Mouse (Mus musculus): ENCODE measurements around the gene Man2a1. TPM values are rescaled to one million over a fixed set of nuclear protein-coding genes. Genes with fewer than 3 reads are reported as not detected.
A peak's percentile ranks its signal among the peaks of the same experiment; 100 is the strongest.

Man2a1 gene
- polyA plus RNA-seq, 1 experiment from 2014 or later, result 3.6 TPM

DNA sequence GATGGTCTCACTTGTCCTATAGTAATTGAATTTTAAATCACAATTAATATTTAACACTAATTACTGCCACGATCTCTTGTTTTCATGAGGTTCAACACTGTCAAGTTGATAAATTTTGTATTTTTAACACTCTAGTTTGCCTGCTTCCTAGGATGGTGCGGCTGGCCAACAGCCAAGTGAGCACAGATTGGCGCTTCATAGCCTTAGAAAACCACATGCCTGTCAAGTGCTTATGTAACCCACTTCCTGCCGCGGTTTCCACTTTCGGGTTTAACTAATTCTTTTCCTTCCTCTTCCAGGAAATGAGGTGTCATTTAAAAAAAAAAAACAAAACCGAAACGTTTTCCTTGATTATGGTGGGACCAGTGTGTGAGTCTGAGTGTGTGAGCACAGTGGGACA is 20.8 kb upstream of the Man2a1 start:
- Histone ChIP-seq H3K4me1 (replicated peaks) (peaks cover 6% of the 10 kb centered on the region), H3K9ac (no peak overlapping the region), H3K27me3 (peaks cover 26% of the 10 kb centered on the region), H3K27ac (no peak overlapping the region), H3K4me2 (no peak overlapping the region), H3K9me3 (replicated peaks) (no peaks in the 10 kb centered on the region), H3K4me3 (replicated peaks) (no peak overlapping the region), H3K36me3 (no peaks in the 10 kb centered on the region)
- no peak for ATAC-seq (ENCODE audit: low read depth)
- WGBS (ENCODE audit: insufficient replicate concordance), result 12% methylated on average over 8 of the region's 8 CpGs
- DNase-seq, result no peak

DNA sequence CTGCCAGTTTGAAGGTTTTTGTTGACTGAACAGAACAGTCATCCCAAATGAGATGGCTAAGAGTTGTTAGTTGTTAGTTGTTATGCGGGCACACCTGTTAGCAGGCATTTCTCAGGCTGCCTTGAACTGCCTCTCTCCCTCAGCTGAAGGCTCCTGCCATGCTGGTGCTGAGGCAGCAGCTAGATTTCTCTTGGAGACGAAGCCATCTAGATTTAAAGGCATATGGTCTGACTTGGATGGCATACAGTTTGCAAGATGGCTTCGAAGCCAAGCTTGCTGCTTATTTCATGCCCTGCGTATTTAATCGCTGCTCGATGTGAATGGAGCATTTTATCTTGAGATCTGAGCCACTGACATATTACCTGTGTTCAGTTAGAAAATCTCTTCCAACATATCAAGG is 19.4 kb upstream of the Man2a1 start:
- Histone ChIP-seq H3K9me3 (replicated peaks) (no peaks in the 10 kb centered on the region), H3K36me3 (no peaks in the 10 kb centered on the region), H3K27ac (no peak overlapping the region), H3K27me3 (peaks cover 26% of the 10 kb centered on the region), H3K4me1 (replicated peaks) (peaks cover 6% of the 10 kb centered on the region), H3K4me2 (no peak overlapping the region), H3K9ac (no peak overlapping the region), H3K4me3 (replicated peaks) (no peak overlapping the region)
- no peak for ATAC-seq (ENCODE audit: low read depth)
- DNase-seq, result no peak
- 73% methylated on average over 6 of the region's 6 CpGs for WGBS (ENCODE audit: insufficient replicate concordance)

DNA sequence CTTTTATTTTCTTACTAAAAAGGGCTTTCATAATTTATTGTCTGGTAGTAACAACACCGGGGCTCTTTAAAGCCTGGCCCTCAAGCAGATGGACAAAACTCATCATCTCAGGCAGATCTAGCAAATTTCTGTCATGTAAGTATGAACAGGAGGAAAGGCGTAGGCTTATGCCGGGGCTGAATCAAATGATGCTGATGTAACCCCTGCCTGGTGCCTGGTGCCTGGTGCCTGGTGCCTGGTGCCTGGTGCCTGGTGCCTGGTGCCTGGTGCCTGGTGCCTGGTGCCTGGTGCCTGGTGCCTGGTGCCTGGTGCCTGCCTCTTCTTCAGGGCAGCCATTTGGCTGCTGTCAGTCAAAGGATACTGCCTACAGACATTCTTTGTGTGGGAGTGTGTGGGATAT is 18.6 kb upstream of the Man2a1 start:
- WGBS (ENCODE audit: insufficient replicate concordance), result 80% methylated on average over 3 of the region's 3 CpGs
- Histone ChIP-seq H3K4me2 (no peak overlapping the region), H3K9me3 (replicated peaks) (no peaks in the 10 kb centered on the region), H3K36me3 (no peaks in the 10 kb centered on the region), H3K27ac (no peak overlapping the region), H3K9ac (no peak overlapping the region), H3K27me3 (peaks cover 26% of the 10 kb centered on the region), H3K4me3 (replicated peaks) (no peak overlapping the region), H3K4me1 (replicated peaks) (peaks cover 6% of the 10 kb centered on the region)
- ATAC-seq (ENCODE audit: low read depth), result no peak
- DNase-seq, result no peak

DNA sequence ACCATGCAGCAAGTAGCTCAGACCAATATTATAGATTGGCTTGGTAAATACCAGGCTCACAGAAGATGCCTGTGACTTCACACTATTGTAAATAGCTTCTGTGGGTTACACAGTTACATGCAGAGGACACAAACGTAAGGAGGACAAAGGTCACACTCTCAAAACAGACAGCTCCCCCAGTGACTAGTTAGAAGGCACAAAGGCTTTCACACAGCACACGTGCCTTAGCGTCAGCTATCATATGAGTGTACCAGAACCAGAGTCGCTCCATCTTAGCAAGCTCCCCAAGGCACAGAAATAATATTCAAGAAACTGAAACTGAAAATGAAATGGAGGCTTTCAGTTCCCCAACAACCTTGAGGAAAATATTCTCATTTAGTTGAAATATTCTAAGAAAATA is 10.1 kb upstream of the Man2a1 start:
- Histone ChIP-seq H3K9me3 (replicated peaks) (no peaks in the 10 kb centered on the region), H3K36me3 (no peaks in the 10 kb centered on the region), H3K27ac (no peak overlapping the region), H3K4me2 (no peak overlapping the region), H3K4me3 (replicated peaks) (no peak overlapping the region), H3K9ac (no peak overlapping the region), H3K27me3 (no peaks in the 10 kb centered on the region), H3K4me1 (replicated peaks) (peaks cover 4% of the 10 kb centered on the region; the same call in 1 of the 2 replicates)
- ATAC-seq (ENCODE audit: low read depth), result peak; percentile 23; the same call in 1 of the 2 replicates
- 56% methylated on average over 4 of the region's 4 CpGs for WGBS (ENCODE audit: insufficient replicate concordance)
- DNase-seq, result no peak

DNA sequence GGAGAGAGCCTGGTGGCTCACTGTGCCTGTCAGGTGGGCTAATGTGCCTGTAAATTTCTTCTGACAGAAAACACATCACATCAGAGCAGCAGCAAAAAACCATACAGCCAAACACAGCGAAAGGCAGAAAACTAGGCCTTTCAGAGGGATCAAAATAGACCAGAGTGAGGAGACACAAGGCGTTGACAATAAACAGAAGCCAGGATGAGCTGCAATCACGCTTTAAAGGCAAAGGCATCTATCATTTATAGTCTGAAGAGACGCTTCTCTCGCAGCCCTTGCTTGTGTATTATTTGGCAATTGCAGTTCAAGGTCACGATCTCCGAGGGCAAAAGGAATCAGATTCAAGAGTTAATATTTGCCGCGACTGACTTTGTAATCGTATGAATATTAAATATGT is 9.2 kb upstream of the Man2a1 start:
- Histone ChIP-seq H3K36me3 (no peaks in the 10 kb centered on the region), H3K27ac (no peak overlapping the region), H3K4me2 (no peak overlapping the region), H3K4me3 (replicated peaks) (no peak overlapping the region), H3K9me3 (replicated peaks) (no peaks in the 10 kb centered on the region), H3K27me3 (no peaks in the 10 kb centered on the region), H3K4me1 (replicated peaks) (peaks cover 4% of the 10 kb centered on the region; the same call in 1 of the 2 replicates), H3K9ac (no peak overlapping the region)
- DNase-seq (no peak), ATAC-seq (ENCODE audit: low read depth) (no peak)
- 77% methylated on average over 10 of the region's 10 CpGs for WGBS (ENCODE audit: insufficient replicate concordance)

DNA sequence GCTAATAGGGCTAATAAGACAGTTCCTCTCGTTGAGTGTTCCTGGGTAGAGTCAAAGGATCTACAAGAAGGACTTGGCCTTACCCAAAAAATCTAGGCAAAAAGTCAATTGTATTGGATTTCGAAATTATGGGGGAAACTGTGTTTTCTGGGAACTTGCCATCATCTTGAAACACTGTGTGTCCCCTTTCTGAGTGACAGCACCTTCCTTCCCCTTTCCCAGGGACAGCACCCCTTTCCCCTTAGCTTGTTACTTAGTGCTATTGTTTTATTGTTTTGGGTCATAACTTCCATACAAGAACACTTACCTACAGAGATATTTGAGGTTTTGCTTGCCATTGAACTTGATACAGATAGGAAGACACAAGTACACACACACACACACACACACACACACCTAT is 8.2 kb upstream of the Man2a1 start:
- no peak for DNase-seq

DNA sequence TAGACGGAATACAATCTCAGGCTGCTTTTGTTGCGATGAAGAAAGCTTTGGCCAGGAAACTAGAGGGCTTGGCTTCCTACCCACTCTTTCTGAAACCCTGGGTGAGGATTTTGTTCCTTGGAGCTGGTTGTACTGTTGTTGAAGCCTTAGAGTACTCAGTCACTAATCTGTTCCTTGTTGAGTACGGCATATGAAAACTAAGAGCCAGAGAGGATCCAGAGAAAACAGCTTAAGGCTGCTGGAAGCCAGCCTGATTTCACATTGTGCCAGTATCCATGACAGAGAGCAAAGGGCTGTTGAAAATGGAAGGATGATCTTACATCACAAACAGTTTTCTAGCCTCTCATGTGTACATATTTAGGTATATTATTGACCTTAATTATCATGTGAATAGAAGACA is 7.7 kb upstream of the Man2a1 start:
- Histone ChIP-seq H3K4me2 (no peak overlapping the region), H3K27me3 (no peaks in the 10 kb centered on the region), H3K4me1 (replicated peaks) (peaks cover 4% of the 10 kb centered on the region; the same call in 1 of the 2 replicates), H3K4me3 (replicated peaks) (no peak overlapping the region), H3K9ac (no peak overlapping the region), H3K36me3 (no peaks in the 10 kb centered on the region), H3K27ac (no peak overlapping the region), H3K9me3 (replicated peaks) (no peaks in the 10 kb centered on the region)
- no peak for DNase-seq
- 67% methylated on average over 3 of the region's 3 CpGs for WGBS (ENCODE audit: insufficient replicate concordance)
- ATAC-seq (ENCODE audit: low read depth), result no peak

More for the DNA sequence above, 8.2 kb upstream of the Man2a1 start:
- Histone ChIP-seq H3K27me3 (no peaks in the 10 kb centered on the region), H3K4me3 (replicated peaks) (no peak overlapping the region), H3K36me3 (no peaks in the 10 kb centered on the region), H3K4me1 (replicated peaks) (peaks cover 4% of the 10 kb centered on the region; the same call in 1 of the 2 replicates), H3K9me3 (replicated peaks) (no peaks in the 10 kb centered on the region), H3K9ac (no peak overlapping the region), H3K4me2 (no peak overlapping the region), H3K27ac (no peak overlapping the region)
- ATAC-seq (ENCODE audit: low read depth), result no peak
- WGBS (ENCODE audit: insufficient replicate concordance), result 35% methylated on average over 2 of the region's 2 CpGs

DNA sequence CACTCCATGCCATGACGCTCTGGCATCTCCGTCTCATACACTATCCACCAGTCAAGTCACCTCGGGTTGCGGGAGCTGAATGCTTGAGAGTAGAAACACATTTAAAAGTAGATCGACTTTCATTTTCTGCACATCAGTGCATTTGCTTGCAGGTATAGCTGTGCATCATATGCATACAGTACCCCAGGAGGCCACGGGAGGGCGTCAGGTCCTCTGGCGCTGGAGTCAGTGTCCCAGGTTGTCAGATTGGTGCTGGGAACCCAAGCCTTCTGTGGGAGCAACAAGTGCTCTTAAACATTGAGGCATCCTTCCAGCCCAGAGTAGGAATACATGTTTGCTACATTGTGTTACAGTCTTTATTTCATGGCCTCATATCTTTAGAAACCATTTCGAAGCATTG is 2.8 kb upstream of the Man2a1 start:
- Histone ChIP-seq H3K9ac (no peak overlapping the region), H3K4me3 (replicated peaks) (no peak overlapping the region), H3K4me2 (no peak overlapping the region), H3K9me3 (replicated peaks) (no peaks in the 10 kb centered on the region), H3K36me3 (no peaks in the 10 kb centered on the region), H3K4me1 (replicated peaks) (peaks cover 27% of the 10 kb centered on the region), H3K27ac (no peak overlapping the region), H3K27me3 (peaks cover 11% of the 10 kb centered on the region)
- WGBS (ENCODE audit: insufficient replicate concordance), result 72% methylated on average over 9 of the region's 9 CpGs
- DNase-seq (no peak), ATAC-seq (ENCODE audit: low read depth) (no peak)

DNA sequence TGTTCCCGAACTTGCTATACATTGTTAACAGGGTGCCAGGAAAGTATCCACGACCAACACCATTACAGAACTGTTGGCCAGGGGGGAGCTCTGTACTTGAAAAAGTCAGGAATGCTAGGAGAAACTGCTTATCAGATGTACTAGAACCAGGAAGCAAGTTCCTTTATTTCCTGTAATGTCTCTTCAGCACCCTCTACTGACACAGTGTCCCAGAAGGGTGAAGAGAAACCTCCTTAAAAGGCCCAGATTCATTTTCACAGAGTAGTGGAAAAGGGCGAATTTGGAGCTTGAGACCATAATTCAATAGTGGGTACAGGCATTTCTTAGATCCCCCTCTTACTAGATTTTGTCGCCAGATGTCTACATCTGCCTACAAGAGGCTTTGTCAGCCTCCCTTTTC is 620 bp upstream of the Man2a1 start:
- WGBS (ENCODE audit: insufficient replicate concordance), result 32% methylated on average over 4 of the region's 4 CpGs

DNA sequence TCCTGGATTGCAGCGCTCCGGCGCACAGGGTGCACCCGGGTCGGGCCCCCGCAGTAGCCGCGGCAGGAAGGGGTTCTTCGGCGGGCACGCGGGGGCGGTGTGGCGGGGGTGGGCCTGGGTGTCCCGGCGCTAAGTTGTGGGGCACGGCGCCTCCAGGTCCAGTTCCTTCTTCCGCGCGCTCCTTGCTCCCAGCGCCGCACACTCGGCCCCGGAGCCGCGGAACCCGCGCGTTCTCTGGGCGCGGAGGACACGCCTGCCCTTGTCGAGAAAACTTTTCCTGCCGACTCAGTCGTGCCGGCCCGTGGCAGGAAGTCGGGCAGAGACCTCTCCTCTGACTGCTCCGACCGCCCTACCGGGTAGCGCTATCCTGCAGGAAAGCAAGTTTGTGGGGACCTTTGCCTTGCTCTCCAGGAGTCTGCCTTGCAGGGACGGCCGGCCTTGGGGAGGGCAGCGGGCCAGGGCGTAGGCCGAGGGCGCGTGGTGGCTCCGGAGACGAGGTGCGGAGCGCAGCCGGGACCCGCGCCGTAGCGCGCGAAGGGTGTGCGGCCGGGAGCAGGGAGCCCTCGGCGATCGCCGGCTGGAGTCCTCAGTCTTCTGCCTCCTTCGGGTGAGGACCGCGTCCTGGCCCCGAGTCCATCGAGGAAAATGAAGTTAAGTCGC is 685 bp downstream of the Man2a1 start:
- H3K4me3 ChIP-seq (replicated peaks), result peak overlapping the region; percentile 83
- ATAC-seq (ENCODE audit: low read depth) (peak; percentile 42), DNase-seq (peak; percentile 39)
- H3K9me3 ChIP-seq (replicated peaks), result no peaks in the 10 kb centered on the region
- H3K36me3 ChIP-seq, result no peaks in the 10 kb centered on the region
- peak overlapping the region; percentile 85 for H3K9ac ChIP-seq
- H3K27ac ChIP-seq, result peak overlapping the region; percentile 80
- peak overlapping the region; percentile 99 for H3K4me2 ChIP-seq
- H3K4me1 ChIP-seq (replicated peaks), result peaks cover 61% of the 10 kb centered on the region
- peaks cover 11% of the 10 kb centered on the region for H3K27me3 ChIP-seq
- under 1% methylated on average over 70 of the region's 73 CpGs for WGBS (ENCODE audit: insufficient replicate concordance)

More for the DNA sequence above, 620 bp upstream of the Man2a1 start:
- H3K4me2 ChIP-seq, result peak overlapping the region; percentile 99
- H3K9ac ChIP-seq, result peak overlapping the region; percentile 46; the same call in 1 of the 2 replicates
- H3K27me3 ChIP-seq, result peaks cover 11% of the 10 kb centered on the region
- peak overlapping the region; percentile 70 for H3K27ac ChIP-seq
- ATAC-seq (ENCODE audit: low read depth), result no peak
- peak overlapping the region; percentile 83 for H3K4me3 ChIP-seq (replicated peaks)
- DNase-seq, result no peak
- H3K36me3 ChIP-seq, result no peaks in the 10 kb centered on the region
- H3K9me3 ChIP-seq (replicated peaks), result no peaks in the 10 kb centered on the region
- H3K4me1 ChIP-seq (replicated peaks), result peaks cover 48% of the 10 kb centered on the region

DNA sequence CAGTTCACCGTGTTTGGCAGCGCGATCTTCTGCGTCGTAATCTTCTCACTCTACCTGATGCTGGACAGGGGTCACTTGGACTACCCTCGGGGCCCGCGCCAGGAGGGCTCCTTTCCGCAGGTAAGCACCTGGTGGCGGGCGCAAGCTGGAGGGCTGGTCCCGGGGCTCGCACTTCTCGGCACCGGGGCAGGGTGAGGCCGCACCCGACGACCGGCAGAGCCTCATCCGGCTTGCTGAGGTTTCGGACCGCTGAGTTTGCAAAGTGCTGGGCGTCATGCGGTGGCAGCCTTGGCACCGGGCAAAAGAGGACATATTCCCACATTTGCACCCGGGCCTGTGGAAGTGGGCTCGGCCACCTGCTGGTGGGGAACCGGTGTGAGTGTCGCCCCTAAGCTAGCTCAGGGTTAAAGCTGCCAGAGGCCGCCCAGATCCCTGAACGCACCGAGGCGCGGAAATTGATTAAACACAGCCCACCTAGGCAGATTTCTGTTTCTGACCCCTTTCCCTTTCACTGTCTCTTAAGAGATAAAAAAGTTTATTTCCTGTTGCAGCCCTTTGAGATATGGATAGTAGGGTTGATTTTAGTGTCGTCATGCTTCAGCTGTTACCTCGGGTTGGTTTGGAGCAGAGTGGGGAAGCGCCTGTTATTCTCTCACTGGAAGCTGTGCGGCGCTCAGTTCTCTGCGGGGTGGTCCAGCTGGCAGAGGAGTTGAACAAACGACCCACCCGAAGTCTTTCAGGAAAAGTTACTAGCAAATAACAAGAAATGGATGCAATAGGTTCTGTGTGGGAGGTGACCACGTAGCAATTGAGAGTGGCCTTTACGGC is 1.4 kb downstream of the Man2a1 start:
- ATAC-seq (ENCODE audit: low read depth), result peak; percentile 19; the same call in 1 of the 2 replicates
- peak overlapping the region; percentile 85 for H3K9ac ChIP-seq
- no peaks in the 10 kb centered on the region for H3K9me3 ChIP-seq (replicated peaks)
- peak; percentile 18 for DNase-seq
- H3K36me3 ChIP-seq, result no peaks in the 10 kb centered on the region
- H3K4me1 ChIP-seq (replicated peaks), result peaks cover 66% of the 10 kb centered on the region
- H3K4me2 ChIP-seq, result peak overlapping the region; percentile 99
- H3K27me3 ChIP-seq, result peaks cover 11% of the 10 kb centered on the region
- H3K4me3 ChIP-seq (replicated peaks), result peak overlapping the region; percentile 83
- peak overlapping the region; percentile 80 for H3K27ac ChIP-seq
- WGBS (ENCODE audit: insufficient replicate concordance), result 2% methylated on average over 44 of the region's 44 CpGs

Measured in liver, embryonic 13.5 days (tissue).